Mouse (Mus musculus): ENCODE results near the gene Lin9. TPM values are rescaled to one million over a fixed set of nuclear protein-coding genes. Genes with fewer than 3 reads are reported as not detected.
A peak's percentile ranks its signal among the peaks of the same experiment; 100 is the strongest.

Gene Lin9
- total and polyA plus RNA-seq, 3 experiments, result 10.2 to 11.1 TPM; not detected in 1

DNA sequence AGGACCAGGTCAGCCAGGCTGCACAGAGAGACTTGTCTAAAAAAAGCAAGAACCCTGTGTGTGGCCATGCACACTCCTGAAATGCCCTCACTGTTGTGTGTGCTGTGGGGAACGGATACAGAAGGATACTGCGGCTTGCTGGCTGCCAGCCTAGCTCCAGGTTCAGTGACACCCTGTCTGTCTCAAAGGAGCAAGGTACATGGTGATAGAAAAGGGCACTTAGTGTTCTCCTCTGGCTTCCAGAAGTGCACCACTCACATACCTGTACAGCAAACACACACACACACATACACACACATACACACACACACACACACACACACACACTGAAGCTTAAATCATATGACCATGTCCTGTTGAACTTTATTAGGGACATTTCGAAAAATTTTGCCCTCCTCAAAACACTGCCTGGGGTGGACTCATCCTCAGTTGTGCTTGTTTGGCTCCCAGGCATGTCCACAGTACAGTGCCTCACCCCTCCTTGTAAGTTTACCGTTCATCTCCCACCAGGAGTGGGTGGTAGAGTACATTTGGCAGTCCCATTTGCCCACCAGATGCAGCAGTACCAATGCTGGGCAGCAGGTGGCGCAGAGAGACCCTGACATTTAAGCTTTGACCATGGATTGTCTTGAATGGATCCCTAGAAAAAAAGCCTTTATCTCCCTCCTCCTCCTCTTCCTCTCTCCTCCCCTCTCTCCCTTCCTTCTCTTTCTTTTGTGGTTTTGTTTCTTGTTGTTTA lies 79.2 kb downstream of the Lin9 start:
- DNase-seq (ENCODE audit: low read depth, low spot score), result peak; percentile 85
- no peaks in the 10 kb centered on the region for H3K27me3 ChIP-seq (ENCODE audit: control insufficient read depth in 1 of 2, insufficient read depth in 2 of 2, low read length in 2 of 2)

DNA sequence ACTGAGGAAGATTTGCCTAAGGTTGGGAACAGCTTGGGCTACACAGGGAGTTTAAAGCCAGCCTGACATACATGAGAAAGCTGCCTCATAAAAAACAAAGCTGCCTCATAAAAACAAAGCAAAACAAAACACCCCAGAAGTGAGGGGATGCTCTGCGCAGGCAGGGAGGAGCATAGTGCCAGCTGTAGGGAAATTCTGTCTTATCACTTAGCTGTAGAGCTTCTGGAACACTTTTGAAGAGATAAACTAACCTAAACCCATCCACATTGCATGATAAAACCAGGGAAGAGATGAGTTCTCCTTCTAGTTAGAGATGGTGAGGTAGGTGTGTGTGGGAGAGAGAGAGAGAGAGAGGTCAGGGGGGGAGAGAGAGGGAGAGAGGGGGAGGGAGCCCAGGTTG lies 81.7 kb downstream of the Lin9 start:
- Histone ChIP-seq H3K36me3 (ENCODE audit: control insufficient read depth in 1 of 2, insufficient read depth in 2 of 2, low read length in 2 of 2) (peaks cover 0 to 39% of the 10 kb centered on the region in 2 experiments; a peak in 2 of 4 replicates), H3K27me3 (ENCODE audit: control insufficient read depth in 1 of 2, insufficient read depth in 2 of 2, low read length in 2 of 2) (no peaks in the 10 kb centered on the region), H3K9me3 (replicated peaks; ENCODE audit: insufficient read depth, low read length) (no peaks in the 10 kb centered on the region), H3K27ac (ENCODE audit: control insufficient read depth, low read depth, low read length) (peak overlapping the region; percentile 51), H3K79me2 (ENCODE audit: control insufficient read depth, insufficient read depth, low read length, poor library complexity) (peaks cover 16% of the 10 kb centered on the region), H3K4me1 (ENCODE audit: control insufficient read depth in 1 of 2, insufficient read depth in 2 of 2, low read length in 2 of 2) (peaks cover 23 to 49% of the 10 kb centered on the region in 2 experiments), H3K4me3 (ENCODE audit: control insufficient read depth in 1 of 2, insufficient read depth in 1 of 2, low read depth in 2 of 2, low read length in 2 of 2) (no peak overlapping the region), H3K9ac (ENCODE audit: control insufficient read depth, low read depth, low read length, poor library complexity, severe bottlenecking) (no peak overlapping the region)
- DNase-seq (ENCODE audit: low read depth, low spot score), result peak; percentile 74
- peak; percentile 56; the same call in 1 of the 2 replicates for TF ChIP-seq HCFC1 (IDR thresholded peaks at IDR 0.05; ENCODE audit: low read depth, low read length)
- no peak for TF ChIP-seq RAD21 (IDR thresholded peaks at IDR 0.05; ENCODE audit: low read depth, low read length)
- TF ChIP-seq NELFE (IDR thresholded peaks at IDR 0.05; ENCODE audit: low read depth, low read length), result no peak
- TF ChIP-seq TBP (IDR thresholded peaks at IDR 0.05; ENCODE audit: low read depth, low read length), result no peak
- TF ChIP-seq MYB (IDR thresholded peaks at IDR 0.05; ENCODE audit: low read depth, low read length), result no peak; the same call in 1 of the 2 replicates
- TF ChIP-seq MEF2A (IDR thresholded peaks at IDR 0.05; ENCODE audit: extremely low read depth, insufficient replicate concordance, low read depth, low read length, poor library complexity, severe bottlenecking), result no peak
- no peak for TF ChIP-seq UBTF (IDR thresholded peaks at IDR 0.05; ENCODE audit: borderline replicate concordance, insufficient read depth, low read depth, low read length)
- peak; percentile 53; the same call in 1 of the 2 replicates for TF ChIP-seq MAZ (IDR thresholded peaks at IDR 0.05; ENCODE audit: low read depth, low read length)
- TF ChIP-seq MXI1 (IDR thresholded peaks at IDR 0.05; ENCODE audit: low read depth, low read length), result peak; percentile 65
- TF ChIP-seq ZNF384 (IDR thresholded peaks at IDR 0.05; ENCODE audit: low read depth, low read length), result no peak
- TF ChIP-seq E2F4 (IDR thresholded peaks at IDR 0.05; ENCODE audit: borderline replicate concordance, low read depth, low read length), result no peak
- TF ChIP-seq TAL1 (IDR thresholded peaks at IDR 0.05; ENCODE audit: low read length), result peak; percentile 52
- TF ChIP-seq SMC3 (IDR thresholded peaks at IDR 0.05; ENCODE audit: low read depth, low read length), result 0 out of 2 replicates have a peak, but pooled peaks have one; percentile 6
- TF ChIP-seq ZMIZ1 (IDR thresholded peaks at IDR 0.05; ENCODE audit: low read depth, low read length), result no peak
- TF ChIP-seq CHD1 (IDR thresholded peaks at IDR 0.05; ENCODE audit: low read depth, low read length), result no peak
- no peak for TF ChIP-seq USF1 (IDR thresholded peaks at IDR 0.05; ENCODE audit: low read depth, low read length)
- TF ChIP-seq TCF12 (IDR thresholded peaks at IDR 0.05; ENCODE audit: low read depth, low read length), result peak; percentile 94

More for the DNA sequence above, 79.2 kb downstream of the Lin9 start:
- TF ChIP-seq MEF2A (IDR thresholded peaks at IDR 0.05; ENCODE audit: extremely low read depth, insufficient replicate concordance, low read depth, low read length, poor library complexity, severe bottlenecking) (no peak), NELFE (IDR thresholded peaks at IDR 0.05; ENCODE audit: low read depth, low read length) (no peak), POLR2A (IDR thresholded peaks at IDR 0.05; ENCODE audit: control insufficient read depth in 1 of 2, insufficient read depth in 1 of 2, low read depth in 1 of 2, low read length in 2 of 2, poor library complexity in 1 of 2) (no peak), TAL1 (IDR thresholded peaks at IDR 0.05; ENCODE audit: low read length) (no peak), ZMIZ1 (IDR thresholded peaks at IDR 0.05; ENCODE audit: low read depth, low read length) (no peak), NRF1 (IDR thresholded peaks at IDR 0.05; ENCODE audit: insufficient read depth, low read depth, low read length, poor library complexity, severe bottlenecking) (no peak), SIN3A (IDR thresholded peaks at IDR 0.05; ENCODE audit: low read length) (no peak; the same call in 1 of the 2 replicates), ETS1 (IDR thresholded peaks at IDR 0.05; ENCODE audit: low read depth, low read length) (no peak), RCOR1 (IDR thresholded peaks at IDR 0.05; ENCODE audit: low read depth, low read length) (no peak), SMC3 (IDR thresholded peaks at IDR 0.05; ENCODE audit: low read depth, low read length) (peak; percentile 88), MAX (IDR thresholded peaks at IDR 0.05; ENCODE audit: low read length) (no peak), UBTF (IDR thresholded peaks at IDR 0.05; ENCODE audit: borderline replicate concordance, insufficient read depth, low read depth, low read length) (no peak), ZNF384 (IDR thresholded peaks at IDR 0.05; ENCODE audit: low read depth, low read length) (peak; percentile 75), GATA1 (IDR thresholded peaks at IDR 0.05; ENCODE audit: low read depth, low read length) (no peak), MAZ (IDR thresholded peaks at IDR 0.05; ENCODE audit: low read depth, low read length) (no peak), HCFC1 (IDR thresholded peaks at IDR 0.05; ENCODE audit: low read depth, low read length) (no peak), RAD21 (IDR thresholded peaks at IDR 0.05; ENCODE audit: low read depth, low read length) (peak; percentile 75), TBP (IDR thresholded peaks at IDR 0.05; ENCODE audit: low read depth, low read length) (no peak), MYB (IDR thresholded peaks at IDR 0.05; ENCODE audit: low read depth, low read length) (no peak), POLR2AphosphoS5 (IDR thresholded peaks at IDR 0.05; ENCODE audit: borderline replicate concordance, low read depth, low read length) (no peak), CHD1 (IDR thresholded peaks at IDR 0.05; ENCODE audit: low read depth, low read length) (no peak), JUND (IDR thresholded peaks at IDR 0.05; ENCODE audit: low read depth, low read length) (no peak), ZC3H11A (IDR thresholded peaks at IDR 0.05; ENCODE audit: low read depth, low read length) (peak; percentile 74), BHLHE40 (IDR thresholded peaks at IDR 0.05; ENCODE audit: borderline replicate concordance, low read depth, low read length) (no peak), USF2 (IDR thresholded peaks at IDR 0.05; ENCODE audit: borderline replicate concordance in 1 of 2, insufficient read depth in 1 of 2, low read depth in 1 of 2, low read length in 2 of 2) (no peak), MYC (IDR thresholded peaks at IDR 0.05; ENCODE audit: low read depth, low read length) (no peak), CTCF (IDR thresholded peaks at IDR 0.05 in 2 of 3, conservative IDR thresholded peaks at IDR 0.05 in 1 of 3; ENCODE audit: control insufficient read depth in 1 of 3, insufficient read depth in 1 of 3, low read depth in 2 of 3, low read length in 3 of 3, poor library complexity in 1 of 3, severe bottlenecking in 1 of 3) (peak; percentile 87 to 98 (median 91)), USF1 (IDR thresholded peaks at IDR 0.05; ENCODE audit: low read depth, low read length) (no peak), TCF12 (IDR thresholded peaks at IDR 0.05; ENCODE audit: low read depth, low read length) (no peak), KAT2A (conservative IDR thresholded peaks at IDR 0.05; ENCODE audit: low read depth, low read length) (no peak), GABPA (IDR thresholded peaks at IDR 0.05; ENCODE audit: low read depth, low read length) (no peak), MXI1 (IDR thresholded peaks at IDR 0.05; ENCODE audit: low read depth, low read length) (no peak), ELF1 (IDR thresholded peaks at IDR 0.05; ENCODE audit: low read depth, low read length) (no peak), EP300 (IDR thresholded peaks at IDR 0.05; ENCODE audit: low read depth in 1 of 2, low read length in 2 of 2) (no peak)
- peaks cover 0 to 31% of the 10 kb centered on the region in 2 experiments; a peak in 2 of 4 replicates for H3K36me3 ChIP-seq (ENCODE audit: control insufficient read depth in 1 of 2, insufficient read depth in 2 of 2, low read length in 2 of 2)
- peaks cover 23 to 46% of the 10 kb centered on the region in 2 experiments for H3K4me1 ChIP-seq (ENCODE audit: control insufficient read depth in 1 of 2, insufficient read depth in 2 of 2, low read length in 2 of 2)
- H3K4me3 ChIP-seq (ENCODE audit: control insufficient read depth in 1 of 2, insufficient read depth in 1 of 2, low read depth in 2 of 2, low read length in 2 of 2), result no peak overlapping the region
- no peaks in the 10 kb centered on the region for H3K9me3 ChIP-seq (replicated peaks; ENCODE audit: insufficient read depth, low read length)
- no peaks in the 10 kb centered on the region for H3K79me2 ChIP-seq (ENCODE audit: control insufficient read depth, insufficient read depth, low read length, poor library complexity)
- H3K9ac ChIP-seq (ENCODE audit: control insufficient read depth, low read depth, low read length, poor library complexity, severe bottlenecking), result no peak overlapping the region
- H3K27ac ChIP-seq (ENCODE audit: control insufficient read depth, low read depth, low read length), result no peak overlapping the region
